Mouse (Mus musculus): ENCODE measurements around the gene Eps8l3. TPM values are rescaled to one million over a fixed set of nuclear protein-coding genes. Genes with fewer than 3 reads are reported as not detected.

The Eps8l3 gene
- total and polyA plus RNA-seq, 3 experiments, result 0.12 TPM; not detected in 2

DNA sequence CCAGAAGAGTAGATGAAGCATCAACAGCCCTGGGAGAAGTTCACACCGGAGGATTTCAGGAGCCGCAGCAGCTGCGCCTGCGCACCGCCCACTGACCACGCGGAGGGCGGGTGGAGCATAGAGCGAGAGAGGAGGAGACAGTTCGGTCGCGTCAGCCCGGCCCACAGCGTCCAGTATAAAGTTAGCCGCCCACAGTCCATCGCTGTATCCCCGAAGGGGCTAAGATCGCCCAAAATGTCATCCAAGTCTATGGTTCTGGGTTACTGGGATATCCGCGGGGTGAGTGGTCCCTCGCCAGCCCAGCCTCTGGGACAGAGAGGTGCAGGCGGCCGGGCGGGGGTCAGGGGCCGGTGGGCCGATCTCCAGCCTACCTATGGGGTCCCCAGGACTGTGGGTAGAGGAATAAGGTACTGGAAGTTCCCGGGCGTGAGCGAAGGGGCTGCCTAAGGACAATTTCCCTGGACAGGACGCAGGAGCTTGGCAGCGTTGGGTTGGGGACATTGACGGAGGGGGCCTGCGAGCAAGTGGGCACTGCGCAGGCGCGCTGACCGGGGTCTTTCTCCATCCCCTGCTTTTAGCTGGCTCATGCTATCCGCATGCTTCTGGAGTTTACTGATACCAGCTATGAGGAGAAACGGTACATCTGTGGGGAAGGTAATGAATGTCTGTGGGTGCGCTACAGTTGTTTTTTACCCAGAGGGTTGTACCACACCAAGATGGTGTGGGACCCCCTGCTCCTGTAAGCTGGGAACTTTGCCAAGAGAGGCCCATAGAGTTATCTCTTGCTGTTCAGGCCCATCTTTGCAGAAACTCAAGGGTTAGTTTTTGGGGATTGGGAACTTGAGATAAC, 18.9 kb downstream of the Eps8l3 start, which contains the start of gene Gstm5 (continued):
- no peak for TF ChIP-seq RAD21 (IDR thresholded peaks at IDR 0.05; ENCODE audit: low read depth, low read length)
- TF ChIP-seq CHD2 (IDR thresholded peaks at IDR 0.05; ENCODE audit: low read length), result no peak
- no peak for TF ChIP-seq USF2 (IDR thresholded peaks at IDR 0.05; ENCODE audit: borderline replicate concordance in 1 of 2, insufficient read depth in 1 of 2, low read depth in 1 of 2, low read length in 2 of 2)
- TF ChIP-seq CHD1 (IDR thresholded peaks at IDR 0.05; ENCODE audit: low read depth, low read length), result no peak
- peak; percentile 95 for TF ChIP-seq ZMIZ1 (IDR thresholded peaks at IDR 0.05; ENCODE audit: low read depth, low read length)
- TF ChIP-seq HCFC1 (IDR thresholded peaks at IDR 0.05; ENCODE audit: low read depth, low read length), result peak; percentile 44; the same call in 1 of the 2 replicates
- TF ChIP-seq GATA1 (IDR thresholded peaks at IDR 0.05; ENCODE audit: low read depth, low read length), result peak; percentile 98
- TF ChIP-seq BHLHE40 (IDR thresholded peaks at IDR 0.05; ENCODE audit: borderline replicate concordance, low read depth, low read length), result peak; percentile 49; the same call in 1 of the 2 replicates
- peak; percentile 68 for TF ChIP-seq MYB (IDR thresholded peaks at IDR 0.05; ENCODE audit: low read depth, low read length)
- TF ChIP-seq E2F4 (IDR thresholded peaks at IDR 0.05; ENCODE audit: borderline replicate concordance, low read depth, low read length), result no peak
- TF ChIP-seq TBP (IDR thresholded peaks at IDR 0.05; ENCODE audit: low read depth, low read length), result peak; percentile 77

- Histone ChIP-seq H3K9ac (ENCODE audit: control insufficient read depth, low read depth, low read length, poor library complexity, severe bottlenecking) (no peak overlapping the region), H3K4me1 (ENCODE audit: control insufficient read depth in 1 of 2, insufficient read depth in 2 of 2, low read length in 2 of 2) (peaks cover 5 to 9% of the 10 kb centered on the region in 2 experiments; a peak in 3 of 4 replicates), H3K4me3 (ENCODE audit: control insufficient read depth in 1 of 2, insufficient read depth in 1 of 2, low read depth in 2 of 2, low read length in 2 of 2) (no peak overlapping the region), H3K79me2 (ENCODE audit: control insufficient read depth, insufficient read depth, low read length, poor library complexity) (no peaks in the 10 kb centered on the region), H3K27me3 (ENCODE audit: control insufficient read depth in 1 of 2, insufficient read depth in 2 of 2, low read length in 2 of 2) (no peaks in the 10 kb centered on the region), H3K9me3 (replicated peaks; ENCODE audit: insufficient read depth, low read length) (no peaks in the 10 kb centered on the region), H3K27ac (ENCODE audit: control insufficient read depth, low read depth, low read length) (no peak overlapping the region), H3K36me3 (ENCODE audit: control insufficient read depth in 1 of 2, insufficient read depth in 2 of 2, low read length in 2 of 2) (peaks cover 0 to 7% of the 10 kb centered on the region in 2 experiments; a peak in 2 of 4 replicates)
- TF ChIP-seq MYC (IDR thresholded peaks at IDR 0.05; ENCODE audit: low read depth, low read length) (no peak), GABPA (IDR thresholded peaks at IDR 0.05; ENCODE audit: low read depth, low read length) (no peak), JUND (IDR thresholded peaks at IDR 0.05; ENCODE audit: low read depth, low read length) (no peak), GATA1 (IDR thresholded peaks at IDR 0.05; ENCODE audit: low read depth, low read length) (no peak), USF2 (IDR thresholded peaks at IDR 0.05; ENCODE audit: borderline replicate concordance in 1 of 2, insufficient read depth in 1 of 2, low read depth in 1 of 2, low read length in 2 of 2) (no peak), RAD21 (IDR thresholded peaks at IDR 0.05; ENCODE audit: low read depth, low read length) (no peak), HCFC1 (IDR thresholded peaks at IDR 0.05; ENCODE audit: low read depth, low read length) (no peak), NRF1 (IDR thresholded peaks at IDR 0.05; ENCODE audit: insufficient read depth, low read depth, low read length, poor library complexity, severe bottlenecking) (no peak)
- DNase-seq (ENCODE audit: low read depth, low spot score), result no peak
Measured at GRCm38 (mm10) chr3:107898691-107899090, 21.7 kb downstream of the Eps8l3 start.
